Mouse (Mus musculus) urinary bladder, postnatal 36 days (tissue): ENCODE measurements around the gene Nutf2.

Experiments
- DNase-seq, 2 experiments: peaks; one replicate each; pipeline ENCODE4 v3.0.0; 2022; ENCODE audit warnings: low spot score in 2 of 2, mixed read lengths in 1 of 2

Gene Nutf2

DNA sequence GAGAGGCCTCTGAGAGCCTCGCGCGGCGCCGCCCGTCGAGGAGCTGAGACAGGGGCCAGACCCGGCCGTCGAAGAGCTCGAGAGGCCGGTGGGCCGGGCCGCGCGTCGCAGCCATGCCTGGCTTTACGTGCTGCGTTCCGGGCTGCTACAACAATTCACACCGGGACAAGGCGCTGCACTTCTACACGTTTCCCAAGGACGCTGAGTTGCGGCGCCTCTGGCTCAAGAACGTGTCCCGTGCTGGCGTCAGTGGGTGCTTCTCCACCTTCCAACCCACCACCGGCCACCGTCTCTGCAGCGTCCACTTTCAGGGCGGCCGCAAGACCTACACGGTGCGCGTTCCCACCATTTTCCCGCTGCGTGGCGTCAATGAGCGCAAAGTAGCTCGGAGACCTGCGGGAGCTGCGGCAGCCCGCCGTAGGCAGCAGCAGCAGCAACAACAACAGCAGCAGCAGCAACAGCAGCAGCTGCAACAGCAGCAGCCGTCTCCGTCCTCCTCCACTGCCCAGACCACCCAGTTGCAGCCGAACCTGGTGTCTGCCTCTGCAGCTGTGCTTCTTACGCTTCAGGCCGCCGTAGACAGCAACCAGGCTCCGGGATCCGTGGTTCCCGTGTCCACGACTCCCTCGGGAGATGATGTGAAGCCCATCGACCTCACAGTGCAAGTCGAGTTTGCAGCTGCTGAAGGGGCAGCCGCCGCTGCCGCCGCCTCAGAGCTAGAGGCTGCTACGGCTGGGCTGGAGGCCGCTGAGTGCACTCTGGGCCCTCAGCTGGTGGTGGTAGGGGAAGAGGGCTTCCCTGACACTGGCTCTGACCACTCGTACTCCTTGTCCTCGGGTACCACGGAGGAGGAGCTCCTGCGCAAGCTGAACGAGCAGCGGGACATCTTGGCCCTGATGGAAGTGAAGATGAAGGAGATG, 4.9 kb upstream of the Nutf2 start:
- DNase-seq = peak; percentile 32 to 43

DNA sequence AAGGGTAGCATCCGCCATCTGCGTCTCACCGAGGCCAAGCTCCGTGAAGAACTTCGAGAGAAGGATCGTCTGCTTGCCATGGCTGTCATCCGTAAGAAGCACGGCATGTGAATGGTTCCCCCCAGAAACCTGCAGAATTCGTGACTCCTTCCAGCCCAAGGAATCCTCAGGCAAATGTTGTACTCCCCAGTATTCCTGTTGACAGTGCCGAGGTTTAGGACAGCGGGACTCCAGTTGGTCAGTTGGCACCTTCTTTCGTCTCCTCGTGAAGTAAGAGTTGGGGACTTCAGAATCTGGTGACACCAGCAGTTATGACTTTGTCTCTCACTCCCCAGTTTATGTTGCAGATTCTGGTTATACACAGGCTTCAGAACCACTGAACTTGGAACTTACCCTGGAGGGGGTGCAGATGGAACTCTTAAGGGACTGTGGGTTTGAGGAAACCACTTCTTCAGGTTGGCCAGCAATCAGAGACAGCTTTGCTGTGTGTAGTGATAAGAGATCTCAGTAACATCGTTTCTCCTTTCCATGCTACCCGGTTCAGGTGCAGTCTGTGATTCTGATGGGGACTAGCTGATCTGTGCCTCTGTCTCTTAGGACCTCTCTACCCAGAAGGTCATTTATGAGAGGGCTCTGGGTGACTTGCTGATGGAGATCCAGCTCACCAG, 4.1 kb upstream of the Nutf2 start:
- no peak for DNase-seq

DNA sequence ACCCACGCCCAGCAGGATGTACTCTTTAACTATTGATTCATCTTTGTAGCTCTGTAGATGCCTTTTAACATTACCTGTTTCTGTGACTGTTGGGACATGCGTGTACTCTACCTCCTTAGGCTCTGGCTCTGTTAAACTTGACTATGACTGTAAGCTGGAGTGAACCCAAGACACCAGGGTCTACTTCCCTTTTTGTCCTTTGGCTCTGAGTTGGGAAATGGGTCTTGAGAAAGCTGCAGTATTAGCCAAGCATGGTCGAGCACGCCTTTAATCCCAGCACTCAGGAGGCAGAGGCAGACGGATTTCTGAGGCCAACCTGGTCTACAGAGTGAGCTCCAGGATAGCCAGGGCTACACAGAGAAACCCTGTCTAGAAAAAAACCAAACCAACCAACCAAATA, 1.9 kb upstream of the Nutf2 start:
- DNase-seq = no peak

DNA sequence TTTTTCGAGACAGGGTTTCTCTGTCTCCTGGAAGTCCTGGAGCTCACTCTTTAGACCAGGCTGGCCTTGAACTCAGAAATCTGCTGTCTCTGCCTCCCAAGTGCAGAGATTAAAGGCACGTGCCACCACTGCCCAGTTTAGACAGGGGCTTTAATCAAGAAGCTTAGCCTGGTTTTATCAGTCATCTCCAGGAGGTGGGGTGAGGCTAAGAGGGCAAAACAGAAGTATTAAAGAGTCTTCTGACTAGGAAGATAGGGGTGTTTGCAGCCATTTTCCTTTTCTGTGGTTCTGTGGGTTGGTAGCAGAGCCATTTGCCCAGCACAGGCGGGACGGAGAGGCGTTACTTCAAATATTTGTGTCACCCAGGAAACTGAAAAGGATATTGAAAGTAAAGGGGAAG, 1.1 kb upstream of the Nutf2 start:
- no peak for DNase-seq

DNA sequence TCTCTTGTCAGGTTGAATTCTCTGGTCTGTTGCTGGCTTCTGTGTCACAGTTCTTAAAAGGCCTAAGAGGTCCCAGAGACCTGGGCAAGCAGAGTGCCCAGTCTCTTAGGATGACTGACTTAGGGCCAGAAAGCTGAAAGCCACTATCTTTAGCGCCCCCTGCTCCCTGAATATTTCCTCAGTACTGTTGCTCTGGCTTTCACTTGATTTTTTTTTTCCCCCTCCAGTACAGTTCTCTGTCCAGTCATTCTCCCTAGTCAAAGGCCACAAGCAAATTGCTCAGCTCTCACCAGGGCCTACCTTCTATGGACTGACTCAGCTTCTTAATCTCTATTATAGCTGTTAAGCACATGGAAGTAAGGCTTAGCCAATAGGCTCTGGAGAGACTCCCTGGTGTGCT, 1.6 kb downstream of the Nutf2 start:
- DNase-seq = no peak

DNA sequence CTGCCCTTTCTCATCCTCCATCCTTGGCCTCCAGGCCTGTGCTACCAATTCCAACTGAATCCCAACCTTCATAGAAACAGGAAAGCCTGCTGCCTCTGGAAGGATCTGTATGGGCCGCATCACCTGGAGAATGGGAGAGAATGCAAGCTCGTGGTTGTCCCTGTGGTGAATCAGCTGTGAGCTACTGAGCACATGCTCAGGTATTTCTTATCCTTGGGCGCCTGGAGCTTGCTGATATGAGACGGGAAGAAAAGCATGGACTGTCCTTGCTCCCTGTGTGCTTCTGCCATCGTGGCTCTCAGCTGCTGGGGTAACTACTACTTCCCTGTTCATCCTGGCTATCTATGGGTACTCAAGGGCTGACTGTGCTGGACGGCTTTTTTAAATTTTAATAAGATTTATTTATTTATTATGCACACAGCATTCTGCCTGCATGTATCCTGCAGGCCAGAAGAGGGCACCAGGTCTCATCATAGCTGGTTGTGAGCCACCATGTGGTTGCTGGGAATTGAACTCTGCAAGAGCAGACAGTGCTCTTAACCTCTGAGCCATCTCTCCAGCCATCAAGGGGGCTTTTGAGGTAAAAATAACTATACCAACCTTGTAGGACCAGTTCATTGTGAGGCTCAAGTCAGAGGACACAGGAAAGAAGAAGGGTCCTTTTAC, 6.1 kb downstream of the Nutf2 start:
- no peak for DNase-seq

DNA sequence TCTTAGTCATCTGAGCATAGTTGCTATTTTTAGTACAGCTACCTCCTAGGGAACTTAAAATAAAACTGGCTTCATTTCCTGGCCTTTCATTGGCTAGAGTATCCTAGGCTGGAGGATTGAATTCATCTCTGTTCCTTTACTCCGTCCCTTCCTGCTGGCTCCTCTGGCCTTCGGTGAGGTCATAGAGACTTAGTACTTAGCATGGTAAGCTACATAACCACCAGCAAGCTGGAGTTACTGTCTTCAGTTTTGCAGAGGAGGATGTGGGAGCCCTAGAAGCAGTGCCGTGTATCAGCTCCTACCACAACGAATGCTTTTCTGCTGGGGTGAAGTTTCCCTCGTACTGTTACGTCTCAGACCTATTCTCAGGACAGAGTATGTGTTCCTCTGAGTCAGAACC, 13.9 kb downstream of the Nutf2 start:
- DNase-seq = no peak

DNA sequence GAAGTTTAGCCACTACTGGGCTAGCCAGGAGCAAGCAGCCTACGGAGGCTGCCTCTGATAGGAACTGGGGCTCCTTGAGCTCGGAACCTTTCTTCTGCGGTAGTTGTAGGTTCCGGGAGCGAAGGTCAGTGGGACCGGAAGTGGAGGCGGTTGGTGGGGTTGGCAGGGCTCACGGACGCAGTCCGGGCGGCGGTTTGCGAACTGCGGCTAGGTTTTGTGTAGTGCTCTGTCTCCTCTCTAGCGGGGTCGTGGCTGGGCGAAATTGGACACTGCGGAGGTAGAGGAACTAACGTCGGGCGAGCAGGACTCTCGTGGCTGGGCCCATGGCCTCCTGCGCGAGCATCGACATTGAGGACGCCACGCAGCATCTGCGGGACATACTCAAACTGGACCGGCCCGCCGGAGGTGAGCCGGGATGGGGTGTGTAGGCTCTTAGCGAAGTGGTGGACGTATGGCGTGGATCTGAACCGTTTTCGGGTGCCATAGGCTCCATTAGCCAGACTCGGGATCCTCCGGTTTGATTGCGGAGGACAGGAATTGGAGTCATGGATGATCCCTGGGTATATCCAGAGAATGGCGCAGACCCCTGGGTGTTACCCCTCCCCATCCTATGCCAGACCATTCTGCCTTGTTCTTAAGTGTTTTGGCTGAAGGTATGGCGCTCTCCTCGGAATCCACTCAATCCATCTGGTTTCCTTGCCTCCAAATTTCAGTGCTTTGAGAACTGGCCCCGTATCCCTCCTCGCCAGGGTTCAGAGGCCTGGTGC, 20.6 kb downstream of the Nutf2 start, which contains the start of gene Edc4:
Gene Edc4, plus strand, starts transcription at position 128 of the 767 bp plus-strand sequence.
- DNase-seq = peak; percentile 84

DNA sequence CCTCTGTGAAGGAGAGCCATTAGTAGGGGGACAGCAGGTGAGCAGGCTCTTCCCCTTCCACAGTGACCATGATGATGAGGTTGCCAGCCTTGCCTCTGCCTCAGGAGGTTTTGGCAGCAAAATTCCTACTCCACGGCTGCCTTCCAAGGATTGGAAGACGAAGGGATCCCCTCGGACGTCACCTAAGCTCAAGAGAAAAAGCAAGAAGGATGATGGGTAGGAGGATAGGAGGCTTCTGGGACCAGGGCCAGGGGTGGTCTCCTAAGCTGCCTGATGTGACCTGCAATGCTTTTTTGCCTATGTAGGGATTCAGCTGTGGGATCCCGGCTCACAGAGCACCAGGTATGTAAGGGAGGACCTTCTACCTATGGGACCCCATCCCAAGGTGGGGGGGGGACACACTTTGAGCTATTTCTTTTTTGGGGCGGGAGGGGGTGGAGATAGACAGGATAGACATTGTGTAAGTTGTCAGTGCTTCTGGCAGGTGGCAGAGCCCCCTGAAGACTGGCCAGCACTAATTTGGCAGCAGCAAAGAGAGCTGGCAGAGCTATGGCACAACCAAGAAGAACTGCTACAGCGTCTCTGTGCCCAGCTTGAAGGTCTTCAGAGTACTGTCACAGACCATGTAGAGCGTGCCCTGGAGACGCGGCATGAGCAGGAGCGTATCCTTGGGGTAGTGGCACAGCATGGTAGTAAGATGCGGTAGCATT, 29.5 kb downstream of the Nutf2 start:
- DNase-seq = no peak

DNA sequence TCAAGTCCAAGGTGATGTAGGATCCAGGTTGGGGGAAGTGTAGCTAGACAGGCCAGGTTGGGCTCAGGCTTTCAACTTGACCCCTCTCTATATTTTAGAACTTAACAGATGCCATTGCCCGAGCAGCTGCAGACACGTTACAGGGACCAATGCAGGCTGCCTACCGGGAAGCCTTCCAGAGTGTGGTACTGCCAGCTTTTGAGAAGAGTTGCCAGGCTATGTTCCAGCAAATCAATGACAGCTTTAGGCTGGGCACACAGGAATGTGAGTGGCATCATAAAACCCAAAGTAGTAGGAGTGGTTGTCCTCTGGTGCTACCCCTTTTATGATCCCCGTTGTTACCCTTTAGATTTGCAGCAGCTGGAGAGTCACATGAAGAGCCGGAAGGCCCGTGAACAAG, 30.5 kb downstream of the Nutf2 start:
- DNase-seq = no peak

DNA sequence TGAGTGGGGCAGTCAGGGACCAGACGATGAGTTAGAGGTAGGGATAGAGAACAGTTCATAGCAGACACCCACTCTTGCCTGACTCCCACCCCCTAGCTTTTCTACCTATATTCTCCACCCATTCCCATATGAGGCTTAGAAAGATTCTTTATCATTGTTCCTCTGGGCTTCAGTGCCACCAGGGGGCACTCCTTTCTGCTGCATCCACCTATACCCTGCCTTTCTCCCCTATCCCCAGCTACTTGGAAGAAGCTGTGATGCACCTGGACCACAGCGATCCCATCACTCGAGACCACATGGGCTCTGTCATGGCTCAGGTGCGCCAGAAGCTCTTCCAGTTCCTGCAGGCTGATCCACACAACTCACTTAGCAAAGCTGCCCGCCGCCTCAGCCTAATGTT, 32.1 kb downstream of the Nutf2 start:
- no peak for DNase-seq

DNA sequence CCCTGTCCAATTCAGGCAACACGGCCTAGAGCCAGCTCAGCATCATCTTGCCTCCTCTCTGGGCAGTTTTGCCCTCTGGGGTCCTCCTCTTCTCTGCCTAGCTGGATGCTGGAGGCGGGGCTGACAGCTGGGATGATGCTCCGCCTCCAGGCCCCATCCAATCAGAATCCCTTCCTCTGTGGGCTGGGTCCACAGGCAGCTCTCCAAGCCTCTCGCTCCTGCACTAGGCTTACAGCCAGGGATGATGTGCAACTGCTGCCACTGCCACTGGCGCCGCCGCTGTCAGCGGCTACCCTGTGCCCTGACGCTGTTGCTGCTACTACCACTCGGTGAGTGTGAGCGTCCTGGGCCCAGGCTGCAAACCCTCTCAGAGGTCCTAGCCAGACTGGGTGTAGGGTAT, 33.0 kb downstream of the Nutf2 start, which contains the start of gene Nrn1l:
Gene Nrn1l, plus strand, starts transcription at position 229 of the 400 bp plus-strand sequence.
- peak; percentile 25 to 66 for DNase-seq

DNA sequence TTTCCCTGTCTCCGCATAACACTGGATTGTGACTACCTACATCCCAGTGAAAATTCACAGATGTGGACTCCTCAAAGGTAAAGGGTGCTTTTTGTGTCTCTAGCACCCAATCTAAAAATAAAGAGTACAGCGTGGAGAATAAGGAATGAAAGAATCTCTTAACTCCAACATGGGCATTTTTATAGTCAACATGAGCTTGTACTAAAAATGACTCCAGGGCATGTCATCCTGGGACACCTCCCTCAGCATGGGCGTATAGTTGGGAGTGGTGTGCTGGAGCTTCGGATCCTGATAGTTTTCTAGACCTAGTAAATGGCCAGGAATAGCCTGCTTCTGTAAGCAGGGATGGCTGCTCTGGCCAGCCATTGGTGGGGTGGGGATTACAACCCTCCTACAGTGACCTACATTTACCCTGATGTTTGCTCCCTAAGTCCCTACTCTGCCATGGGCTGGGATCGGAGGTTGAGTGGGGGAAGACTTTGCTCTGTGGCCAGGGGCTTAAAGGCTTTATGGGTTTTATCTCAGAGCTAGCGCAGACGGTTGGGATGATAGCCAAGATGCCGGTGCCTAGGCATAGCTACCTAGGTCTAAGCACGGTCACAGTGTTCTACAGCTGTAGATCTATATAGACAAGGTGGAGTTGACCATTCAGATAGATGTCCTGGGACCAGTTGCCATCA, 37.6 kb downstream of the Nutf2 start:
- DNase-seq = no peak

DNA sequence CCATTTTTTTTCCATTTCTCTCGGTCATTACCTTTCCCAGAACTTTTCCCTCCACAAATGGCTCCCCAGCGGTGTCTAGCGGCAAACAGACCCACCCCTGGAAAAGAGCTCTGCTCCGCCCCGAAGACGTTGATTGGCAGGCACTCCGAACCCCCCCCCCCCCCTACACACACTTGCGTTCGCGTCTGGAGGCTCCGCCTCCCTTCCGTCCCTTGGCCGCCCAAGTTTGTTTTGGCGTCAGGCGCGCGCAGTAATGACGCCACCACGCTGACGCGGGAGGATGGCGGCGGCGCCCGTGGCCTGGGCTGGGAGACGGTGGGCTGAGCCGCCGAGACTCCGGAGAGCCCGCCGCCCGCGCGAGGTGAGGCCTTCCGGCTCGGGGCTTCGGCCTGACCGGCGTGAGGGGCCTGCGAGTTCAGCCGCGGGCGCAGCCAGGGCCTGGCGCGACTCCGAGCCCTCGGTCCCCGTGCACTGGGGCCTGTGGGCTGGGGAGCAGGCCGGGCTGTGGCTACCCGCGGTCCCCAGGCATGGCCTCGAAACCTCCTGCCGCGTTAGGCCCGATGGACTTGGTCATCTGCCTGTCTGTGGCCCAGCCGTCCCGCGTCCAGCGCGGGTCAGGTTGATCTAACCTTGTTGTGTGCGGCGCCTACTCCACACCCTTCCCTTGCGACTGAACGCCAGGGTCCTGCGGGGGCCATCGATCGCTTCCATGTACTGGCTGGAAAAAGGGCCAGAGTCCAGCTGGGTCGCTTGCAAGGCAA, 40.0 kb downstream of the Nutf2 start, which contains the start of gene Pskh1:
Gene Pskh1, plus strand, starts transcription at position 262 of the 761 bp plus-strand sequence.
- DNase-seq = peak; percentile 89 to 90

DNA sequence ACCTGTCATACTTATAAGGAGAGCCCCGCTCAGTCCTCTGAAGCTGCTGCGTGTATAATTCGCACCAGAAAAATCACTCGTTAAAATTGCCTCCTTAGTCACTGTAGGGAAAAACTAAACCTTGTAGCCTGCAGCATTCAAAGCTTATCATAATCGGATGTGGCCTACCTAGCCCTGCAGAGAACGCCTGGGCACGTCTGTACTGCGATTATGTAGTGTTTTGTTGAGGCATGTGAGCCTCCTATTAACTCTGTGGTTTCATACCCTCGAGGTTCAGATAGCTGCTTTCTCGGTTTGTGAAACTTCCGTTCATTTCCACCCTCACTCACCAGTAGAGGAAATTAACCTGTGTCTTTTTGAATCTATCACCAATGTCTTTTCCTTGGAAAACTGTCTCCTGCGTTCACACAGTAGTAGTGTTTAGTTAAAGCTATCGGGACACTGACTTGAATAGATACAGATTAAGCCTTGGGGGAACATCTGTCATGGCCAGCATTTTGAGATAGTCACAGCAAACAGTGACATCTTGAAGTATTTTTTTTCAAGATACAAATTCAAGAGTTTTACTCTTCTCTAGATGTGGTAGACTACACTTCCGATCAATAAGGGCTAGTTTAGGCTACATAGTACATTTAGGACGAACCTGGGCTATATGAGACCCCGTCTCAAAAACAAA, 40.7 kb downstream of the Nutf2 start:
- peak in 1 of 2 experiments; percentile 16 for DNase-seq

DNA sequence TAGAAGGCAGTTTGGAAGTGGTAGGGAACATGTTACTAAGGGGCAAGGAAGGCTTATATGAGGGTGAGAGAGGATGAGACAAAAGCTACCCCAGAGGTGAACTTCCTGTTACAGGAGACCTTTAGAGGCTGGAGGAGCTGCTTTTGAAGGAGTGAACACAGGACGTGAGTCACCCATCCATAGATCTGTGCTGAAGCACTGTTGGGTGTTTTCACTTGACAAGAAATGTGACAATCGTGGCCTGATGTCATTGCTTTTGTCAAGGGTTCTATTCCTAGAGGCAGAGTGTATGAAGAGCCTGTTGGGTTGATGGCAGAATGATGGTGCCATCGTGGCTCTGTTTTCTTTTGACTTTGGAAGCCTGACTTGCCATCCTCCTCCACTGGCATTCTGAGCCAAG, 59.0 kb downstream of the Nutf2 start:
- no peak for DNase-seq

DNA sequence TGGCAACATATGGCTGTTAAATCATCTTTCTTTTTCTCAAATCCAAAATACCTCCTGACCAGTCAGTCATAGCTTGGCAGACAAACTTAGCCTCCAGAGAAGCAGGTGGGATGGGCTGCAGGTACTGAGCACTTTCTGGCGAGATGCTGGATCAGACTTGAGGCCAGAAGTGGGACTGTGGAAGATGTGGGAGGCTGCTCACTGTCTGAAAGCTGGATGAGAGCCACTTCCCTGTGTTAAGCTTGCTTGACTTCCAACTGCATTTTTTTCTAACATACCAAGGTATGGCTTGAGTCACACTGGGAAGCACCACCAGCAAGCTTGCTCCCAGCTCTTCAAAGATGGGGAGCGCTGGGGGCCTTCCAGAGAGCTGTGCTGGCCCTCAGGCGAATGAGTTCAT, 64.7 kb downstream of the Nutf2 start:
- no peak for DNase-seq
